Mouse (Mus musculus): ENCODE results near the gene Vmn1r178. TPM values are rescaled to one million over a fixed set of nuclear protein-coding genes. Genes with fewer than 3 reads are reported as not detected.

Vmn1r178 gene
- polyA plus RNA-seq (2012; rRNA removed), result not detected in 2 replicates

DNA sequence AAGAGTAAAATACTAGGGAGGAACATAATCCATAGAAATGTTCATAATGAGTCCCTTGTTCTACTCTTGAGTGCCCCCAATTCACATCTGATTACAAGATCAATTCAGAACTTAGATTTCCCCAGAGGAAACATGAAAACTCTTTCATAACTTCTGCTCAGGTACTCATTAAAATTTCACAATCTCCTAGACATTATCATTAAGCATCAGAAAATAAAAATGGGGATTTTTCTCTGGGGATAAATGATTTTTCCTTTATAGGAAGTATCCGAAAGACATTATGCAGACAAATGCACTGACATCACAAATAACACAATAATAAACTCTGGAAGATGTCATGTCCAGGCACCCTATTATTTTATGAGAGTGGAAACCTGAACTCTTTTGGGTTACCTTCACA lies at the start of gene Vmn1r178:
Gene Vmn1r178 (plus strand): TSS at position 301 of the 400 bp plus-strand sequence.

GRCm38 (mm10) chr7:23866349-23866748 lies 25.5 kb upstream of the Vmn1r178 start, which contains the start of gene Vmn1r177:
Gene Vmn1r177, minus strand, starts transcription at chr7:23866449.

GRCm38 (mm10) chr7:23926678-23927077 lies 34.9 kb downstream of the Vmn1r178 start, which contains the start of gene Vmn1r179:
Gene Vmn1r179, plus strand, starts transcription at chr7:23926978.

Other genes with a start within 250 kb of the Vmn1r178 start
- not detected in 2 replicates for gene Vmn1r172, start 233.7 kb upstream of the Vmn1r178 start, polyA plus RNA-seq (2012; rRNA removed)
- not detected in 2 replicates for gene Vmn1r173, start 191.3 kb upstream of the Vmn1r178 start, polyA plus RNA-seq (2012; rRNA removed)
- gene Vmn1r174, start 139.7 kb upstream of the Vmn1r178 start, polyA plus RNA-seq (2012; rRNA removed), result not detected in 2 replicates
- not detected in 2 replicates for gene Vmn1r175, start 81.4 kb upstream of the Vmn1r178 start, polyA plus RNA-seq (2012; rRNA removed)
- not detected in 2 replicates for gene Vmn1r176, start 54.6 kb upstream of the Vmn1r178 start, polyA plus RNA-seq (2012; rRNA removed)
- not detected in 2 replicates for gene Vmn1r177, start 25.6 kb upstream of the Vmn1r178 start, polyA plus RNA-seq (2012; rRNA removed)
- not detected in 2 replicates for gene Vmn1r179, start 35.0 kb downstream of the Vmn1r178 start, polyA plus RNA-seq (2012; rRNA removed)
- not detected in 2 replicates for gene Vmn1r180, start 58.6 kb downstream of the Vmn1r178 start, polyA plus RNA-seq (2012; rRNA removed)
- not detected in 2 replicates for gene Vmn1r181, start 82.6 kb downstream of the Vmn1r178 start, polyA plus RNA-seq (2012; rRNA removed)
- gene V1rd19, start 109.7 kb downstream of the Vmn1r178 start, polyA plus RNA-seq (2012; rRNA removed), result not detected in 2 replicates
- not detected in 2 replicates for gene Vmn1r183, start 161.2 kb downstream of the Vmn1r178 start, polyA plus RNA-seq (2012; rRNA removed)
- gene Zfp180, start 189.9 kb downstream of the Vmn1r178 start, polyA plus RNA-seq (2012; rRNA removed), result 8.7 and 10.0 TPM in 2 replicates
- 0.37 and 0.50 TPM in 2 replicates for gene Zfp112, start 220.3 kb downstream of the Vmn1r178 start, polyA plus RNA-seq (2012; rRNA removed)
- gene Zfp235, start 242.2 kb downstream of the Vmn1r178 start, polyA plus RNA-seq (2012; rRNA removed), result 2.0 and 2.1 TPM in 2 replicates